Mouse (Mus musculus) frontal cortex, adult (tissue): ENCODE measurements around the gene Gm11027.

ENCODE experiments used
- ATAC-seq: cut with Nextera tagmentation; 2 replicates; pipeline ENCODE4 v1.9.2; 2017; ENCODE audit warnings: mild to moderate bottlenecking, moderate library complexity, mixed read lengths; ENCODE audit not compliant: low TSS enrichment

The Gm11027 gene

DNA sequence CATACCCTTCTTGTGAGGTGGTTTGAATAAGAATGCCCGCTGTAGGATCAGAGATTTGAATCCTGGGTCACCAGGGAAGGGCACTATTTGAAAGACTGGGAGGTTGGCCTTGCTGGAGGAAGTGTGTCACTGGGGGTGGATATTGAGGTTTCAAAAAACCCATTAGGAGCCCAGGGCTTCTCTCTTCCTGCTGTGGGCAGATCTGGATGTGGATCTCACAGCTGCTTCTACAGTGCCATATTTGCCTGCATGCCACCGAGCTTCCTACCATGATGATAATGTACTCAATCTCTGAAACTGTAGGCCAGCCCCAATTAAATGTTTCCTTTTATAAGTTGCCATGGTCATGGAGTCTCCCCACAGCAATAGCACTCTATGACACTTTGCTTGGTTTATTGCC is 4.0 kb downstream of the Gm11027 start:
- ATAC-seq, result no peak

DNA sequence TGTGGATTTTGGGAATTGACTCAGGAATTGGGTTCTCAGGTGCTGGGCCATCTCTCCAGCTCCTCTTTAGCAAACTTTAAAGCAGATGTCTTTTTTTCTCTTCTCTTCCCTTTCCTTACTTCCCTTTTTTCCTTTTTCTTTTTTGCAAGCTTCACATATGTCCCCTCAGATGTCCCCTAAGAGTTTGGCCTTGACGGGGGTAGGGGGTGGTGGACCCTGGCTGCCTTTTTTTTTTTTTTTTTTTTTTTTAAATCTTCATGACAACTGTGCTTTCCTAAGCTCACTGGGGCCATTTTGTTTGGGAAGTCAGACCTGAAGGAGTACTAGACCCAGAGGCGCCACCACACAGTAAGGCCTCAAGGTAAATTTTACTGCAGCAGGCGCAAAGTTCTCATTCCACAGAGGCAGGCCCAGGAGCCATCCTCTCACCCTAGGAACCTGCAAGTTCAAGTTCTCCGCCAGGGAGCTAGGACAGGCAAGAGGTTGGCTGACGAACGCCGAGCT is 5.0 kb downstream of the Gm11027 start:
- ATAC-seq, result no peak

DNA sequence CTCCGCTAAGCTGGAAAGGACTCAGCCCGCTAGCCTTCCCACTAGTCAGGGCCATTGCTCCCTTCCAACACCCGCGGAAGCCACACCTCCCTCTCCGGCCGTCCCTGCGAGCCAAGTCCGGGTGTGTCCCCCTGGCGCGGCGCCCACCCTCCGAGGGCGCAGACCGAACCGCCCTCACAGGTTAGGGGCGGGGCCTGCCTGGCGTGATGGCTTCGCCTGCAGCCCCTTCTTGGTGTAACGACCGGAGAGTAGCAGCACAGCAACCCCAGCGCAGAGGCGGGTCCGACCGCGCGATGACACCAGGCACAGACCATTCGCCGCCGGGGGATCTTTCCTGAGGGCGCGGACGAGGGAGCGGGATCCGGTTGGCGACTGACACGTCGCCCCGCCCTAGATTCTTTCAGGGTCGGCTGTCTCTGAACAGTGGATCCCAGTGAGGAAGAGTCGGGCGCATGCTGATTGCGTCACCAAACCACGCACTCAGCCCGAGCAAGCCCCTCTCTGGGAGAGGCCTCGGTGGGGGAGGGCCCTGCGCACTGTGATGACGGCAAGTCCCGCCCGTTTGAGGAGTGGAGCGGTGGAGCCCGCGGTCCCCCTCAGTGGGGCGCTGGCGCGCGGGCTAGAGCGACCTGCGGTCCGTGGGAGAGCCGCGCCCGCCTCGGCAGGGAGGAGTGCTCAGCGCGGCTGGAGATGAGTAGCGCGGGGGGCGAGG is 5.6 kb downstream of the Gm11027 start, which contains the start of gene Esyt2:
Esyt2 (plus strand) TSS at position 544 of the 712 bp plus-strand sequence.
- peak; percentile 92 for ATAC-seq

DNA sequence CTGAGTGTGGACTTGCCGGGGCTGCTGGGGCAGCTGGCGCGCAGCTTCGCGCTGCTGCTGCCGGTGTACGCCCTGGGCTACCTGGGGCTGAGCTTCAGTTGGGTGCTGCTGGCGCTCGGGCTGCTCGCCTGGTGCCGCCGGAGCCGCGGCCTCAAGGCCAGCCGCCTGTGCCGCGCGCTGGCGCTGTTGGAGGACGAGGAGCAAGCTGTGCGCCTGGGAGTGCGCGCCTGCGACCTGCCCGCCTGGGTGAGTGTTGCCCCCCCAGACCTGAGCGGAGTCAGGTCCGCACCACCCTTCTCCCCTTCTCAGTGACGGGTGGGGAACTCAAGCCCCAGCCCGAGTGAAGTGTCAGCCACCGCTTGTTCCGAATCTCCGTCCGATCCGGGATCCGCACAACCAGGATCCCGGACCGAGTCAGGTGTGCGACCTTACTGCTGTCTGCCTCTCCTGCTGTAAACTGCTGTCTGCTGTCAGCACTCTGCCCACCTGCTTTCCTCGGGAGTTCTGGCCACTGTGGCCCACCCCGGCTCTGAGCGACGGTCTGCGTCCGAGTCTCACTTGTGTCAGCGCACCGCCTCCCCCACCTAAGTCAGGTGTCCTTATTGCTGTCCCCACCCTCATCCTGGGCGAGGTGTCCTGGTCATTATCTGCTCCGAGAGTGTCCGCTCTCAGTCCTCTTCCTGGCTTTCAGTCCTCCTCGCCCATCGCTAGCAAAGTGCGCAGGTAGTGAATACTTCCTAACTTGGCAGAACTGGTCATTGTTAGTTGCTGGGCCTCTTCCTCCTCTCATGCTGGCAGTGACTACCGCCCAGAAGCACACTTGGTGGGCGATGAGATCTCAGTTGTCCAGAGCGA is 6.5 kb downstream of the Gm11027 start:
- ATAC-seq, result peak; percentile 36; the same call in 1 of the 2 replicates

DNA sequence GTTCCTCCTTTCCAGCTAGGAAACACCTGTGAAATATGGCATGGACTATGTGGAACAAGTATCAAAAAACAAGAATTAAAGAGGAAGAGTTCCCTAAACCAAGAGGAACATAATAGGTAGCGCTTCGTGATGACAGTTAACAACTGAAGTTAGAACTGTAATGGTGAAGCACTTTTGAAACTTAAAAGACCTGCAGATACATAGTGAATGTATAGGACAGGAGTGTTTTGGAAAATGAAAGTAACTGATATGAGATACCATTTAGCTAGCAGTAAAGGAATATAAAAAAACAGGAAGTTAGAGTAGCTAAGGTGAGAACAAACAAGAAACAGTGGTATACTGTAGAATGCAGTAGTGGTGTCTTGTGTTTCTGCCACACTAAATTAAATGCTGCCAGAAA is 7.7 kb downstream of the Gm11027 start:
- no peak for ATAC-seq

DNA sequence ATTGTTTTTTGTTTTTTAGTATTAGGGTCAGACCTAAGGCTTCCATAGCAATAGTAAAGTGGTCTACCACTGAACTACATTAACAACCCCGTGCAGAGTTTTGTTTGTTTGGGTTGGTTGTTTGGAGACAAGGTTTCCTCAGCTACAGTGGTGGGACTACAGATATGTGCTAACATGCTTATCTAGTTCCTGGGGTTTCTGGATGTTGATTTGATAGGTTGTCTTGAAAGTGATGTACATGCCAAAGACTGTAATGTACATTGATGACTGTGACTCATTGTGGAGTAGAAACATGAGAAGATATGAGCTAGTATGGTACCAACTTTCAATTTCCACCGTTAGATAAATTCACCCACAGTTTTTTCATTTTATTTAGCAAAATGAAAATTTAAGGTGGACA is 8.3 kb downstream of the Gm11027 start:
- ATAC-seq, result no peak

DNA sequence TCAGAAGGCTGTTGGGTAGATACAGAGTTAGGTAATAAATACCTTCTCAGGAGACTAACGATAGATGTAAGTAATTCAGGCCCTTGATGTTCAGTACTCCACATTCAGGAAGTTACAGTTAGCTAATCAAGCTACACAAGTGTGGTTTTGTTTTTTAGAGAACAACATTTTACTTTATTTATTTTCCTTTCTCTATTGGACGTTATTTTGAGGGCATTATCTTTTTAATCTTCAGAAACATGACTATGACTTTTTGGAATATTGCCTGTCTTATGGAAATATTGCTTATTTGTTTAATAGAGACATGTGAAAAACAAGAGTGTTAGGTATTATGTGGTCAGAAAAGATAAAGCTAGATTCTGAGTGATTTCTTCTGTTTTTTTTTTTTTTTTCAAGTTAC is 18.0 kb downstream of the Gm11027 start:
- ATAC-seq, result no peak

DNA sequence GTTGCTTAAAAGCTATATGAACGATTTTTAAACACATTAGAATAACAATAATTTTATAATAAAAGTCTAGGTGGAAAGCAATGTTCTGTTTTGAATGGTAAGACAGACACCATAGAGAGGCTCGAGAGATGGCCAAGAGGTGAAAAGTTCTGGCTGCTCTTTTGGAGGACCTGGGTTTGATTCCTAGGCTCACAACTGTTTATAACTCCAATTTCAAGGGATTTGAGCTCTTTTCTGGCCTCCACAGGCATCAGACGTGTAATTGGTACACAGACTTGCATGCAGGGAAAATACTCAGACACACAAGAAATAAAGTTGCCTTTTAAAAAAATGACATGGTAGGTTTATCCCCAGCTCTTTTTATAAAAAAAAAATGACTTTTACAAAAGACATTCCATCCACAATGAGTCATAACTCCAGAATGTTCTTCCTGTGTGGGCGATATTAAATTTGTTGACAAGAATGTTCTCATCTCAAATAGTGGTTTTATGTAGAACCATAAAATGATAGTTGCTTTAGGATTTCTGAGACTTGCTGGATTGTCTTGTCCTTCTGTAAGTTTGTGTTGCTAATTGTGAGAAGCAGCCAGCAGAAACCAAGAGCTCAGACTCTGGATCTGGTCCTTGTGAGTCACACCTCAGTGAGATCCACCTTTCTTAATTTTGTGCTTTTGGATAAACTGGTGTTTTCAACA is 18.6 kb downstream of the Gm11027 start:
- peak; percentile 69 for ATAC-seq

DNA sequence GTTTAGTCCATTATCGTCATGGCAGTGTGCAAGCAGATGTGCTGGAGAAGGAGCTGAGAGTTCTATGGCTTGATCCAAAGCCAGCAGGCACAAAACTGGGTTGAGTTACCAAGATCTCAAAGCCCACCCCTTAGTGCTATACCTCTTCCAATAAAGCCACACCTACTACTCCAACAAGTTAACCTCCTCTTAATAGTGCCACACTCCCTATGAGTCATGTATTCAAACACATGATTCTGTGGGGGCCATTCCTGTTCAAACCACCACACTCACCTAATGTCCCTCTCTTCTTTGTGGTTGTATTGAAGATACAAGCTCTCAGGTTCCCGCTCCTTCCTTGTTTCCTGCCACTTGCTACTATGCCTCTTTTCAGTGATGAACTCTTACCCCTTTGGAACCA is 24.7 kb downstream of the Gm11027 start:
- no peak for ATAC-seq

DNA sequence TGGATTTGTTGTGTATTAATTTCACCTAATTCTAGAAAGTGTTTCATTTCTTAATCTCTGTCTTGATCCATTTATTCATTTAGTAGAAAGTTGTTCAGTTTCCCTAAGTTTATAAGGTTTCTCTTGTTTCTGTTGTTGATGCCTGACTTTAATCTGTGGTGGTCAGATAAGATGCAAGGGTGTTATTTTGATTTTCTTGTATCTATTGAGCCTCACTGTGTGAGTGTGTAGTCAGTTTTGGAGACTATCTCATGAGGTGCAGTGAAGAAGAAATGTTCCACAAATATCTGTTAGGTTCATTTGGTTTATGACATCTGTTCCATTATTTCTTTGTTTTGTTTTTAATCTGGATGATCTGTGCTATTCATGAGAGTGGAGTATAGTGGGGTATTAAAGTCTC is 27.0 kb downstream of the Gm11027 start:
- no peak for ATAC-seq

DNA sequence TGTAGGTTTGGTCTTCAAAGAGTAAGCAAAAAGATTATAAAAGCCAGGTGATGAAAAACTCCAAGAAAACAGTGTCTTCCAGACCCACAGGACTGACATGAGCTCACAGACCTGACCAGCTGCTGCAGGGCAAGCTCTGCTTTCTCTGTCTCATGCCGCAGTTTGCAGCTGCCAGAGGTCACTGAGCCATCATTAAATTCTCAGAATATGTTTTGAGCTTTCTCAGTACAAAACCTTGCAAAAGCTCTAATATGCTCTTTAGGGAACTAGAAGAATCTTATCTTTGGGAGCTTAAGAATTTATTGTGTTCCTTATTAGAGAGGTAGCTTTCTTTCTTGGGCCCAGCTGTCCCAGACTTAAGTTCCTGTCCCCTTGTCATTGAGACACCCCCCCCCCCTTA is 30.9 kb downstream of the Gm11027 start:
- no peak for ATAC-seq

DNA sequence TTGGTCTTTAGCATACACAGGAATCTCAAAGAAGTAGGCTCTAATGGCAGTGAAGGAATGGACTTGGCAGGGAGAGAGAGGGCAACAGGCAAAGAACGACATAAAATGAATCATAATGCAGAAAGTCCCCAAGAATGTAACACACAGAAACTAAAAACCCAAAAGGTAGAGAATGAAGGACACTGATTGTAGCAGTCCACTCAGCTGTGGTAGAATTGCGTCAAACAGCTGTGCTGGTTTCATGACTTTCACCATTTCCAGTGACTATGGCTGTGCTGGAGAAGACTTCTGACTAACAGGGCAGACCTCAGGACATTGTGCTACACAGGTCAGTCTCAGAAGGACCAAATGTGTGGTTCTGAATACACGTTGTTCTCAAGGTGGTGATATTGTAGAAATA is 32.7 kb downstream of the Gm11027 start:
- no peak for ATAC-seq

DNA sequence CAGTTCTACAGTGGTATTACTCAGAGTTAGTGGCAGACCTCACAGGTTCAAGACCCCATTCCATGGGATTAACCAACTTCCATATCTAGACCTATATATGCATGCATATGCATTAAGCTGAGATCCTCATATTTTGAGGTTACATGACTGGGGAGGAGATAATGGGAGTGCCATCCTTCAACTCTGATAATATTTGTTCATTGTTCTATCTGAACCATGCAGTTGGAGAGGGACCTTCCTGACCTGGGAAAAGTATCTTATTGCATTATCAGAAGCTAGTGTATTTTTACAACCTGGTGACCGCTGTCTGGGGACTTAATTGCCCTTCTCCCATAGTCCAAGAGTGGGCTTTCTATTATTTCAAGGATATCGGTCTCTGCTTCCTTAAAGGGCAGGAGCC is 33.4 kb downstream of the Gm11027 start:
- no peak for ATAC-seq

DNA sequence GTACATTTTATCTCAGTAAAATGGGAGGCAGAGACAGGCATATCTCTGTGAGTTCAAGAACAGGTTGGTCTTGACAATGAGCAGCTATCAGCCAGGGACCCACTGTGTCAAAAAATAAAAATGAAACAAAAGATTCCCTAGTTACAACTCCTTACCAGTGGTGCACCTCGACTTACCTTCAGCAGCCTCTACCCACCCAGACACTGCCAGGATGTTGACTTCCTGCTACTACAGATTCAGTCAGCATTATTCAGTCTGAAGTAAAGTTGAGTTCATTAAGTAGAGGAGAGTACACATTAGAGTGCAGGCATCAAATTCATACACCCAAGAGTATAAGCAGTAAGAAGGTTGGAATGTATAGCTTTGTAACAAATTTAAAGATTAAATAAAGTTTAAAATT is 38.6 kb downstream of the Gm11027 start:
- no peak for ATAC-seq

DNA sequence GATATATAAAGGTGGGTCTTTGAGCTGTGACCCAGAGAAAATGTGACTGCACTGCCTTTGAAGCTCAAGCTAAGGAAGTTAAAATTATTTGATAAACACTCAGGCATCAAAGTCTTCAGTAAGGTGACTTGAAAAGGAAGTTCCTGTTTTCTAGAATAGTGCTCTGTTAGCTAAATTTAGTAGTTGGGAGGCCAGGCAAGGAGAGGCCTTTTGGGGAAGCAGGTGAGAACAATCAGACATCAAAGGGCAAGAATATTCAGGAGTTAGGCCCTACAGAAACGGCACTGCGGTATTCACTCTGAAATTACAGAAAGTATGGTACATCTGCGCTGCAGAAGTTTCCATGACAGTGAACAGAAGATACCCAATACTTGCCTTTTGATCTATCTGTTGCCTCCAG is 40.3 kb downstream of the Gm11027 start:
- no peak for ATAC-seq

DNA sequence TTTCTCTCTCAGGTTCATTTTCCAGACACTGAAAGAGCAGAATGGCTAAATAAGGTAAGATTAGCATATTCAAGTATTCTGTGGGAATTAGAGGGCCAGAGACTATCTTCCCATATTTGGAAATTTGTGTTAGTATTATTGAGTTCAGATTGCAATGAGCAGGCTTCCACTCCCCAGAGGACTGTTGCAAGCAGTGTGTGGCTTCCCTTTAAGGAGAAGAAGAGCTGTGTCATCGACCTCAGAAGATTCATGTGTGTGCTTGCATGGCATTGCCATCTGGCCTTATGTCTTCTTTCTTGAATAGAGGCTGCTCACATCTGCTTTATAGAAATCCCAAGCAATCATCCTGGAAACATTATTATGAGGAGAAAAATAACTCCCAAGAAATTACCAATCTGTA is 42.6 kb downstream of the Gm11027 start:
- no peak for ATAC-seq
